Mouse (Mus musculus) lung, embryonic 15.5 days (tissue): ENCODE measurements around the gene Ppt2. TPM values are rescaled to one million over a fixed set of nuclear protein-coding genes. Genes with fewer than 3 reads are reported as not detected.

Experiments used
- ATAC-seq: fragments of 200-750 bp; cut with Nextera tagmentation; 2 replicates; pipeline ENCODE4 v1.8.0; 2017; ENCODE audit warnings: moderate number of reproducible peaks, borderline replicate concordance; ENCODE audit not compliant: low FRiP score, low TSS enrichment; ENCODE audit errors: extremely low read depth
- H3K27ac ChIP-seq: fragments of 300-500 bp; sonication (generic); 2 replicates; pipeline ENCODE4 v1.5.1; 2015; ENCODE audit warnings: moderate library complexity, mild to moderate bottlenecking, inconsistent platforms
- H3K27me3 ChIP-seq: fragments of 300-500 bp; sonication (generic); 2 replicates; pipeline ENCODE4 v1.6.1; 2015; ENCODE audit warnings: inconsistent platforms
- H3K36me3 ChIP-seq: fragments of 300-500 bp; sonication (generic); 2 replicates; pipeline ENCODE4 v1.6.1; 2015; ENCODE audit warnings: inconsistent platforms
- H3K4me1 ChIP-seq: fragments of 300-500 bp; sonication (generic); 2 replicates; pipeline ENCODE4 v1.6.1; 2015; ENCODE audit warnings: inconsistent platforms
- H3K4me2 ChIP-seq: fragments of 300-500 bp; sonication (generic); 2 replicates; pipeline ENCODE4 v1.6.1; 2015; ENCODE audit warnings: inconsistent platforms, mild to moderate bottlenecking, moderate library complexity
- H3K4me3 ChIP-seq: fragments of 300-500 bp; sonication (generic); 2 replicates; pipeline ENCODE4 v1.5.1; 2015; ENCODE audit warnings: mild to moderate bottlenecking, inconsistent platforms
- H3K9ac ChIP-seq: fragments of 300-500 bp; sonication (generic); 2 replicates; pipeline ENCODE4 v1.6.1; 2015; ENCODE audit warnings: inconsistent platforms
- H3K9me3 ChIP-seq: fragments of 300-500 bp; sonication (generic); 2 replicates; pipeline ENCODE4 v1.6.1; 2016; ENCODE audit warnings: inconsistent platforms
- WGBS: fragments of 180-500 bp; shearing (Covaris S2); methylation state at CpG from one replicate; pipeline ENCODE4 v1.1.7; 2015; 5-methylcytosine and 5-hydroxymethylcytosine counted together
- polyA plus RNA-seq: library from polyadenylated mRNA; unstranded; fragments of >200 nt; fragmentation: Nextera tagmentation; extraction: Ambion mirVana; gene quantifications from 2 replicates; pipeline ENCODE4 v1.2.1, GENCODE M21; 2015

The Ppt2 gene
- polyA plus RNA-seq, 1 experiment from 2014 or later = 21.0 TPM

GRCm38 (mm10) chr17:34662978-34663377, 34.7 kb upstream of the Ppt2 start:
- Histone ChIP-seq H3K27me3 (peaks cover 54% of the 10 kb centered on the region), H3K27ac (no peak overlapping the region), H3K9ac (no peak overlapping the region), H3K4me3 (no peak overlapping the region), H3K9me3 (no peaks in the 10 kb centered on the region), H3K36me3 (no peaks in the 10 kb centered on the region), H3K4me2 (no peak overlapping the region), H3K4me1 (peaks cover 12% of the 10 kb centered on the region)
- ATAC-seq = no peak
- WGBS = 82% methylated on average over 8 of the region's 8 CpGs

- 69% methylated on average over 1 of the region's 1 CpGs for WGBS
- no peak for ATAC-seq
- no peak overlapping the region for H3K4me3 ChIP-seq
- no peaks in the 10 kb centered on the region for H3K9me3 ChIP-seq
- peaks cover 54% of the 10 kb centered on the region for H3K27me3 ChIP-seq
- no peak overlapping the region for H3K27ac ChIP-seq
- H3K9ac ChIP-seq = no peak overlapping the region
- no peak overlapping the region for H3K4me2 ChIP-seq
- no peaks in the 10 kb centered on the region for H3K36me3 ChIP-seq
- peaks cover 12% of the 10 kb centered on the region for H3K4me1 ChIP-seq
Measured at GRCm38 (mm10) chr17:34662468-34662867, 34.2 kb upstream of the Ppt2 start.

- Histone ChIP-seq H3K9me3 (no peaks in the 10 kb centered on the region), H3K4me1 (peaks cover 17% of the 10 kb centered on the region), H3K27ac (no peak overlapping the region), H3K9ac (no peak overlapping the region; the same call in 1 of the 2 replicates), H3K4me3 (peak overlapping the region; percentile 21), H3K4me2 (peak overlapping the region; percentile 53), H3K36me3 (no peaks in the 10 kb centered on the region), H3K27me3 (peaks cover 53% of the 10 kb centered on the region)
- WGBS = 2% methylated on average over 19 of the region's 19 CpGs
- peak; percentile 67; the same call in 1 of the 2 replicates for ATAC-seq
Measured at GRCm38 (mm10) chr17:34661121-34661591, 32.8 kb upstream of the Ppt2 start.

- Histone ChIP-seq H3K36me3 (no peaks in the 10 kb centered on the region), H3K4me3 (0 out of 2 replicates have a peak overlapping the region, but pooled peaks have one; percentile 21), H3K4me2 (peak overlapping the region; percentile 53; the same call in 1 of the 2 replicates), H3K9me3 (no peaks in the 10 kb centered on the region), H3K27me3 (peaks cover 46% of the 10 kb centered on the region), H3K4me1 (peaks cover 25% of the 10 kb centered on the region), H3K27ac (no peak overlapping the region), H3K9ac (no peak overlapping the region)
- 28% methylated on average over 11 of the region's 11 CpGs for WGBS
- ATAC-seq = no peak
Measured at GRCm38 (mm10) chr17:34660259-34660820, 32.0 kb upstream of the Ppt2 start.

DNA sequence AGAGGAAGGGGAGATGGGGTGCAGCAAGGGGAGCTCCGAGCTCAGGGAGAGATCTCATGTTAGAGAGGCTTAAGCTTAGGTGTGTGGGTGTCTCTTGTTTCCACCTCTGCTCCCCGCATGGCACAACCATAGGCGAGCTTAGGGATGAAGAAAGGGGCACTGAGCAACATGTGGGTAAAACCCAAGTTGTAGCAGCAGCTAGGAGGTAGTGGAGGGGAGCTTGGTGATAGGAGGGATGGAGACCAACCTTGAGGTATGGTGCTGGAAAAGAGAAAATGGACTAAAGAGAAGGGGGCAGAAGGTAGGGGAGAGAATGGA, 31.5 kb upstream of the Ppt2 start:
- ATAC-seq = no peak
- WGBS = 58% methylated on average over 3 of the region's 3 CpGs
- peaks cover 42% of the 10 kb centered on the region for H3K27me3 ChIP-seq

DNA sequence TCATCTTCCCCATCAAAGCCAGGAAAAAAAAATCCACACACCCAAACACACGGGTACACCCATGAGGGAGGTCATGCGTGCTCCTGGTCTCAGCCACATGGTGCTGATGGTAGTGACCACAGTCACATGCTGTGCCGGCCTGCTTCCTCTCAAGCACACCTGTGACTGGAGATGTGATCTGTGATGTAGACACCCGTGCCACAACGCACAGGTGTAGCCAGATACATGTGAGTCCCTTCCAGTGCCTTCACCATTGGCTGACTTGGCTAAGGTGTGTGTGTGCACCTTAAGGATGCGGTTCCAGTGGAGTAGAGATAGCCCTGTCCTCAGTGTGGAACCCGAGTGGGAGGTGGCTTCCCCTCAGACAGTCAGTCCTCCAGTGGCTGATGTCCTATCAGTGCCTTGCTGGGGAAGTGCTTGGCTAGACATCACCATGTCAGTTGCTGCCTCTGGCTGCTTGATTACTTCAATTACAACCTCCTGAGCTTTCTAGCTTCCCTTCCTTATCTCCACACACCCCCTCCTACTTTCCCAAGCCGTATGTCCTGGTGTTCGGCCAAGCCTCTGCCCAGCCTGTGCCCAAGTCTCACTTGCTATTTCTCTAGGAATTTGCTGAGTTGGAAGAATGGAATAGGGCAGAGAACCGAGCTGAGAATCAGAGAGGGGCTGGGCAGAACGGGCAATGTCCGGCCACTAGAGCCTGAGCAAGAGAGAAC, 31.0 kb upstream of the Ppt2 start:
- Histone ChIP-seq H3K9ac (no peak overlapping the region), H3K36me3 (no peaks in the 10 kb centered on the region), H3K27me3 (peaks cover 42% of the 10 kb centered on the region), H3K27ac (no peak overlapping the region), H3K4me2 (no peak overlapping the region), H3K4me1 (peaks cover 35% of the 10 kb centered on the region), H3K4me3 (no peak overlapping the region), H3K9me3 (no peaks in the 10 kb centered on the region)
- no peak for ATAC-seq
- WGBS = 51% methylated on average over 12 of the region's 12 CpGs

More for the DNA sequence above, 31.5 kb upstream of the Ppt2 start:
- Histone ChIP-seq H3K9me3 (no peaks in the 10 kb centered on the region), H3K4me2 (no peak overlapping the region), H3K4me1 (peaks cover 30% of the 10 kb centered on the region), H3K9ac (no peak overlapping the region), H3K4me3 (no peak overlapping the region), H3K36me3 (no peaks in the 10 kb centered on the region), H3K27ac (no peak overlapping the region)

DNA sequence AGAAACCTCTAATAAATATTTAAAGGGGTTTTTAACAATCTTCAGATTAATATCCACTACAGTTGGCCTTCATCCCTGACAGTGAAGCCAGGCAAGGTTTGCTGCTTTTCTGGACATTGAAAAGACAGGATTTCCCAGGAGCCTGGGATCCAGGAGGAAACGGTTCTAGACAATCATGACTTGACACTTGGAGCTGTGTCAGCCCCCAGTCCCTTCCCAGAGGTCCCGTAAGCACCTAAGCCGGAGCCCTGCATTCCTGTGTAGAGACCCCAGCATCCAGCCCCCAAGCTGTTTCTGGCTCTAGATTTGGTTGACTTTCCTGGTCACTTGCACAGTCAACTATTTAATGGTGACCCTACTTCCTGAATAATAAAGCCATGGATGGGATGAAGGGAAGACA, 30.3 kb upstream of the Ppt2 start:
- WGBS = 77% methylated on average over 3 of the region's 3 CpGs
- Histone ChIP-seq H3K27me3 (peaks cover 42% of the 10 kb centered on the region), H3K4me1 (peaks cover 39% of the 10 kb centered on the region), H3K27ac (no peak overlapping the region), H3K9me3 (no peaks in the 10 kb centered on the region), H3K36me3 (0 out of 2 replicates have a peak, but pooled peaks cover 3% of the 10 kb centered on the region), H3K4me3 (no peak overlapping the region), H3K4me2 (no peak overlapping the region), H3K9ac (no peak overlapping the region)
- ATAC-seq = no peak

DNA sequence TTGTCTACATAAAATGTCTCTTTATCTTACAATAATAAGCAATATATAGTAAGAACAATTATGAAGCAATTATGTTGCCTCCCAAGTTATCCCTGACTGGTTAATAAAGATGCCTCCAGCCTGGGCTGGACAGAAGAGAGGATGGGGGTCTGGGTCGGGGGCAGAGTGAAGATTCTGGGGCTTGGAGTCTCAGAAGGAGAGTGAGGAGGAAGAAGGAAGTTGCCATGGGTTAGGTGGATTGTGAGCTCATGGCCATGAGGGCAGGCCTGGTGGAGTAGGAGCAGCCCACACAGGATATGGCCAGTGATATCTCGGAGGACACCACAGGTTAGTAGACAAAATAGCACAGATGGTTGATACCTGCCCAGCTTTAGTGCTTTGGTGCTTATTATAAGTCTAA, 29.8 kb upstream of the Ppt2 start:
- no peaks in the 10 kb centered on the region for H3K9me3 ChIP-seq
- WGBS = 64% methylated on average over 2 of the region's 2 CpGs
- H3K27me3 ChIP-seq = peaks cover 39% of the 10 kb centered on the region
- ATAC-seq = no peak
- peaks cover 39% of the 10 kb centered on the region for H3K4me1 ChIP-seq
- no peak overlapping the region for H3K4me3 ChIP-seq
- H3K27ac ChIP-seq = no peak overlapping the region
- peaks cover 7% of the 10 kb centered on the region for H3K36me3 ChIP-seq
- no peak overlapping the region for H3K9ac ChIP-seq
- H3K4me2 ChIP-seq = no peak overlapping the region

DNA sequence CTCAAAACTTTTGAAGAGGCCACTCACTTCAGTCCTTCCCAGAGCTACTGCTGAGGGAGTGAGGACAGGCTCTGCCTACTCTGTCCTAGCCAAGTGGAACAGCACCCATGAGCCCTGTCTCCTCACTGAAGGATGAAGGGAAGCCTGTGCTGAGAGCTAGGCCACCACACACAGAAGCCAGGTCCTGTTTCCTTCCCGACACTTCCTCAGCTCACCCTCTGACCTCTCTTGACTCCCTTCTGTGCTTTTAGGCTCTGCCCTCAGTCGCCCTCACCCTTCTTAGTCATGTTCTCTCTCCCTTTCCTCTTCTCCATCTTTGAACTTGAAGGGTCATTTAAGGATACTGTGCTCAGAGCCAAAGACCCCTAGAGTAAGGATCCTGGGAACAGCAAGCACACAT, 29.0 kb upstream of the Ppt2 start:
- no peak overlapping the region for H3K9ac ChIP-seq
- no peak overlapping the region for H3K4me3 ChIP-seq
- ATAC-seq = no peak
- H3K4me2 ChIP-seq = no peak overlapping the region
- WGBS = 35% methylated on average over 2 of the region's 2 CpGs
- H3K27me3 ChIP-seq = peaks cover 31% of the 10 kb centered on the region
- H3K36me3 ChIP-seq = peaks cover 15% of the 10 kb centered on the region
- no peaks in the 10 kb centered on the region for H3K9me3 ChIP-seq
- no peak overlapping the region for H3K27ac ChIP-seq
- H3K4me1 ChIP-seq = peaks cover 39% of the 10 kb centered on the region

DNA sequence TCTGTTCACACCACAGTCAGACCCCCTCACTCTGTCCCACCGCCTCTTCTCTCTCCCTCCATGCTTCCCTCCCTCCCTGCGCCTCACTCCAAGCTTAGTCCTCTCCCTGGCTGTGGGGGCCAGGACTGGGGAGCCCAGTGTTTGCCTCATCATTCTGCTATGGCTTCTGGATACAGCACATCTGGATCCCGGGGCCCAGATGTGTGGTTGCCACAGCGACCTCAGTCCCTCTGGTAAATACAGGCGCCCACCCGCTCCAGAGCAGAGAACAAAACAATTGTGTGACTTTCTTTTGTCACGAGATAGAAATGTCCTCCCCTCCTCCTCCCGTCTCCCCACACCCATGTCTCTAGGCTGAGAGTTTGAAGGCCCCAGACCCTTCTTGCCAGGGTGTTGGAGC, 28.4 kb upstream of the Ppt2 start:
- peaks cover 31% of the 10 kb centered on the region for H3K27me3 ChIP-seq
- H3K4me1 ChIP-seq = peaks cover 38% of the 10 kb centered on the region
- H3K36me3 ChIP-seq = peaks cover 21% of the 10 kb centered on the region
- 46% methylated on average over 8 of the region's 8 CpGs for WGBS
- no peak for ATAC-seq
- H3K9ac ChIP-seq = no peak overlapping the region
- H3K4me3 ChIP-seq = no peak overlapping the region
- H3K9me3 ChIP-seq = no peaks in the 10 kb centered on the region
- no peak overlapping the region for H3K27ac ChIP-seq
- H3K4me2 ChIP-seq = no peak overlapping the region

DNA sequence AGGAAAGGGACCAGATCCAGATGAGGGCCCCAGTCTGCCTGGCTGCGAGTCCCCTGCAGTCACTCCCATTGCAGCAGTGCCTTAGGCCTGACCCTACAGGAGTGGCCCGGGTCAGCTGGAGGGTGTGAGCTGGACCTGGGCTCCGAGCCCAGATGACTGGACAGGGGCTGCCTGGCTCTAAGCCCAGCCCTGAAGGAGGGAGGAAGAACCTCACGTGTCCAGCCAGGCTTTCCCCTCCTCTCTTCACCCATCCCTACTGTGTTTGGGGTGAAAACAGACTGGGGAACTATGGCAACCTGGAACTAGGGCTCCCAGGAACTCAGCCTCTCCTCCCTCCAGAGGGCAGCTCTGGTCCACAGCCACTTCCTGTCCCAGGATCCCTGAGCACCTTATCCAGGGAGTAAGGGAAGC, 27.3 kb upstream of the Ppt2 start:
- H3K4me2 ChIP-seq = no peak overlapping the region
- 22% methylated on average over 4 of the region's 4 CpGs for WGBS
- H3K9ac ChIP-seq = no peak overlapping the region
- peaks cover 22% of the 10 kb centered on the region for H3K27me3 ChIP-seq
- peaks cover 30% of the 10 kb centered on the region for H3K36me3 ChIP-seq
- H3K27ac ChIP-seq = peak overlapping the region; percentile 49
- ATAC-seq = peak; percentile 87
- H3K4me3 ChIP-seq = no peak overlapping the region
- H3K4me1 ChIP-seq = peaks cover 27% of the 10 kb centered on the region
- H3K9me3 ChIP-seq = no peaks in the 10 kb centered on the region

DNA sequence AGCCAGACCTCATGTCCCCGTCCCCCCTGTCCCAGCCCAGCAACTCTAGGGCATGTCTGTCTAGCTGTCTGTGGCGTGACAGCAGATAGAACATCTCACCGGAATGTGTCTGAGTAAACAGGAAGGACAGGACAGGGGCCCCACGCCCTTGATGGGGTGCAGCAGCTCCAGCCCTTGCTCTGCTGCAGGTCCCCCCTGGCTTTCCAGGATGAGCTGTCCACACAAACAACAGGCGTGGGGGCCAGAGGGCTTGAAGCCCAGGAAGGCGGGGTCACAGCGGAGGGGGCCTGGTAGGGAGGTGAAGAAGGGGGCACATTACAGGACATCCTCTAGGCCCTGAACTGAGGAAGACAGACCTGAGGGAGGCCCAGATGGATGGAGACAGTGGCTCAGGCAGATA, 26.9 kb upstream of the Ppt2 start:
- no peak overlapping the region for H3K4me2 ChIP-seq
- peaks cover 18% of the 10 kb centered on the region for H3K27me3 ChIP-seq
- H3K36me3 ChIP-seq = peaks cover 33% of the 10 kb centered on the region
- H3K27ac ChIP-seq = peak overlapping the region; percentile 49
- ATAC-seq = peak; percentile 17; the same call in 1 of the 2 replicates
- WGBS = 34% methylated on average over 7 of the region's 7 CpGs
- H3K4me3 ChIP-seq = no peak overlapping the region
- peaks cover 27% of the 10 kb centered on the region for H3K4me1 ChIP-seq
- H3K9me3 ChIP-seq = no peaks in the 10 kb centered on the region
- H3K9ac ChIP-seq = no peak overlapping the region
